Mouse (Mus musculus) skeletal muscle tissue, adult 2 months (tissue): ENCODE data around the gene Notch2.
"Not testable (repeated sequence)": the region's sequence is repeated elsewhere in the genome, so short reads cannot be mapped to it uniquely, and the experiment has no call there.

Source experiments
- DNase-seq: peaks from one replicate; pipeline ENCODE4 v3.0.0-alpha.2; 2012; ENCODE audit warnings: low read depth, low spot score

Notch2 gene

DNA sequence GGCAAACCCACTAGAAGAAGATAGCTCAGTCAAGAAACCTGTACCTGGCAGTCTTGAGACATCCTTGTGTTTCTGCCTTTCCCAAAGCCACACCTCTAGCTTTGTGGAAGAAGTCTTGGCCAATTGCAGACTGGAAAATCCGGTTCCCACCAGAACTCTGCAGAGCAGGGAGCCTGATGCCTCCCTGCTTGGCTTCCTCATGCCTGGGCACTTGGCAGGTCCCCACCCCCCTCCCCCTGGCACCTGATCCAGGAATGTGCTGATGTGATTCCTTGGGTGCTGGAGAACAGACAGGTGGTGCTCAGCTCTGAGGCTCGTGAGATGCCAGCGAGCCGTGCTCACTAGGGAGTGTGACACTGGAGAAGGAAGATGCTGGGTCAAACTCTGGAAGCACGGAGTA, 85.3 kb downstream of the Notch2 start:
- DNase-seq, result peak; percentile 34

- DNase-seq, result no peak
These were observed 86.0 kb downstream of the Notch2 start for GRCm38 (mm10) chr3:98099287-98099686.

- DNase-seq, result peak; percentile 30
These were observed 88.2 kb downstream of the Notch2 start for GRCm38 (mm10) chr3:98101541-98101940.

DNA sequence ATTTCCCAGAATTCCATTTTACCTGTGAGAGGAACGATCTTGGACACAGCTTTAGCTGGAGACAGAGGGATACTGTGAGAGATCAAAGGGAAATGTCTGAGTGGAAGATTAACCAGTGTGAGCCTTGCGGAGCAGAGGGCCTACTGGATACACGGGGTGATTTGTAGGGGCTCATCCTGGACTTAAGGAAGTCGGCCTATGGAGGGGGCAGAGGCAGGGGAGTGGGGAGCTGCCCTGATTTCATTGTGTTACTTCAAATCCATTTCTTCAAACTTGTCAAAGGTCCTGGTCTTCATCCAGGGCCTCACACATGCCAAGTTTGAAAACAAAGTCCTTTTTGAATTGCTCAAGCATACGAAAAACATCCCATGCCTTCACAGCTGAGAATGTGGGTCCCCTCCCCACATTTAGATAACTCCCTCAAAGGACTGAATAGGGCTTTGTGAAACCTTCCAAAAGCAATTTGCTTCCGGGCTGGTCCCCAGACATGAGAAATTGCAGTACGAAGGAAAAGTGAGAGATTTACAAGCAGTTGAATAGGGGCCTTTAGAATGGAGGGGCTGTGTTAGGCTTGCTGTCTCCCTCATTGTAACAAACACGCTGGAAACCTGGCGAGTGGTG, 91.6 kb downstream of the Notch2 start:
- DNase-seq, result no peak

GRCm38 (mm10) chr3:98105496-98105895, 92.2 kb downstream of the Notch2 start:
- no peak for DNase-seq

DNA sequence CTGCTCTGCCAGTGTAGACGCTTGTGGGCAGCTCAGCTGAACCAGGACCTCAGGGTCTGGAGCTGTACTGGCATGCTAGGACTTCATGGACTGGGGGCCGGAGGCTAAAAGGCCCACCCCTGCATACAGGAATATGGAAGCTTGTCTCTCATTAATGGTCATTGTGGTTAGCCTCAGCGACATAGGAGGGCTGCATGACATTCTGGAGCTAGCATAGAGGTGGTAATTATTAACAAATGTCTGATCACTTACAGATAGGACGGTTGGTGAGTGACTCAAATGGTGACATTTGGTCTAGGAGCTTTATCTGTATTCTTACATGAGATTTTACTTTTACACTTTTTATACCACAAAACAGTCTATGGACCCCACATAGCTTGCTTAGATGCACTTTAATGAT, 92.8 kb downstream of the Notch2 start:
- no peak for DNase-seq

- DNase-seq, result peak; percentile 65
These were observed 93.4 kb downstream of the Notch2 start for GRCm38 (mm10) chr3:98106590-98107313.

DNA sequence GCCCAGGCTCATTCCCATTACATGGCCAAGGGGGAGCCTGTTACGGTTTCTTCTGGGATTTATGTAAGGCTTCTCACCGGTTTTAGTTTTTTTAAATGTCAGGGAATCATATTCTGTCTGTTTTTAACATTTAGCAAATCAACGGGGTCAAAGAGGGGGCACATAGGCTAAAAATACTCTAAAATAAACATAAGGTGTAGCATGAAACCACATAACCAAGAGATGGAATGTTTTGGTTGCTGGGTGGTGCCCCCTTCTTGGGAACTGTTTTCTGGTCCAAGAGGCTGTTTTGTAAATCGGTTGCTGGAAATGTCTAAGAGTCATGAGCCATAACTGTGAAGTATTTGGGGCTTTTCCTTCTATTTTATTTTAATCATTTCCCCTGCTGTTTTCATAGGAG, 95.1 kb downstream of the Notch2 start:
- DNase-seq, result no peak

- no peak for DNase-seq
These were observed 95.5 kb downstream of the Notch2 start for GRCm38 (mm10) chr3:98108866-98109265.

- DNase-seq, result no peak
These were observed 97.3 kb downstream of the Notch2 start for GRCm38 (mm10) chr3:98110610-98111009.

GRCm38 (mm10) chr3:98118252-98118651, 104.9 kb downstream of the Notch2 start:
- DNase-seq, result no peak

- no peak for DNase-seq
These were observed 106.0 kb downstream of the Notch2 start for GRCm38 (mm10) chr3:98119338-98119737.

DNA sequence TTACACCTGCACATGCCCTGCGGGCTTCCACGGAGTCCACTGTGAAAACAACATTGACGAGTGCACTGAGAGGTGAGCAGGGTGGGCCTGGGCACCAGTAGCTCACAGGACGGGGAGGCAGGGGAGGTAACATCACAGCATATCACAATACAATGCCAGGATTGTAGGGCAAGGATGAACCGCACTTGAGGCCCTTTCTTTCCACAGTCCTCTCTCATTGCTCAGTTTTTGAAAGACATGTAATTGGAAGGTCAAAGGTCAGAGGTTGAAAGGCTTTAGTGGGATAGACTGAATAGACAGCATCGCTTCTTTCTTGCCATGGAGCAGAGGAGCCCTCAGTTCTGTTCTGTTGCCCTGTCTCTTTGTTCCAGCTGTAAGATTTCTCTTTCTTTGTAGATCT, 107.6 kb downstream of the Notch2 start:
- DNase-seq, result no peak

- DNase-seq, result no peak
These were observed 114.4 kb downstream of the Notch2 start for GRCm38 (mm10) chr3:98127775-98128174.

GRCm38 (mm10) chr3:98128716-98129115, 115.4 kb downstream of the Notch2 start:
- DNase-seq, result no peak

- DNase-seq, result not testable (repeated sequence)
These were observed 118.8 kb downstream of the Notch2 start for GRCm38 (mm10) chr3:98132140-98132539.

DNA sequence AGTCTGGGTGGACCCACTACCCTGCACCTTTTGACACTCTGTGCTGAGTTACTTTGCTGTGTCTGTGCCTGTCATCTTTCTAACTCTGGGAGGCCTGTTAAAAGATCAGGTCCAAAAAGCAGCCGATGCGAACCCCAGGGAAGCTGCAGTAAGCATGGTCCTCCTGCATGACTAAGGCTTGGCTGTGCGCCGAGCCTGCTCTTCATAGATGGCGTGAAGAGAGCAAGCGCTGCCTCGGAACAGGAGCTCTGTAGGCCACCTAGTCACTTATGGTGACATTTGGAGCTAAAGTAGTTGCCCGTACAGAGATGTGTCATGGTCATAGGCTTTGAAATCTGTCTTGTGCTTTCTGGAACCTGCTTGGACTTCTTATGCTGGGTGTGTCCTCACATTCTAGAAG, 119.3 kb downstream of the Notch2 start:
- no peak for DNase-seq

DNA sequence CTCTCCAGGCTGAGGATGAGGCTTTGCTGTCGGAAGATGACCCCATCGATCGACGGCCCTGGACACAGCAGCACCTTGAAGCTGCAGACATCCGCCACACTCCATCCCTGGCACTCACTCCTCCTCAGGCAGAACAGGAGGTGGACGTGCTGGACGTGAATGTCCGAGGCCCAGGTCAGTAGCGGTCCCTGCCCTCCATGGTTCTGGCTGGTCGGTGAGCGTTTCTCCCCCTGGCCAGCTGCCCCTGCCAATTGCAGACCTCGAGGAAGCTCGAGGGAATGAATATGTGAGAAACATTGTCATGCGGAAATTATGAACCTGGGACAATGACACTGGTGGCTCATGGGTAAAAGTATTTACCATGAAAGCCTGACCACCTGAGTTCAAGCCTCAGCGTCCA, 128.1 kb downstream of the Notch2 start:
- no peak for DNase-seq

DNA sequence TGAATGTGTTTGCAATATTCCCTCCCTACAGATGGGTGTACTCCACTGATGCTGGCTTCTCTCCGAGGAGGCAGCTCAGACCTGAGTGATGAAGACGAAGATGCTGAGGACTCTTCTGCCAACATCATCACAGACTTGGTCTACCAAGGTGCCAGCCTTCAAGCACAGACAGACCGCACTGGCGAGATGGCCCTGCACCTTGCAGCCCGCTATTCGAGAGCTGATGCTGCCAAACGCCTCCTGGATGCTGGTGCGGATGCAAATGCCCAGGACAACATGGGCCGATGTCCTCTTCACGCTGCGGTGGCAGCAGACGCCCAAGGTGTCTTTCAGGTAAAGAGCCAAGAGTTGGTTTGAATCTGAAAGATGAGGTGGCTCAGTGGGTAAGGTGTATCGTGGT, 129.5 kb downstream of the Notch2 start:
- DNase-seq, result no peak

- DNase-seq, result no peak
These were observed 131.9 kb downstream of the Notch2 start for GRCm38 (mm10) chr3:98145204-98145603.

GRCm38 (mm10) chr3:98146471-98147410, 133.4 kb downstream of the Notch2 start:
- no peak for DNase-seq

DNA sequence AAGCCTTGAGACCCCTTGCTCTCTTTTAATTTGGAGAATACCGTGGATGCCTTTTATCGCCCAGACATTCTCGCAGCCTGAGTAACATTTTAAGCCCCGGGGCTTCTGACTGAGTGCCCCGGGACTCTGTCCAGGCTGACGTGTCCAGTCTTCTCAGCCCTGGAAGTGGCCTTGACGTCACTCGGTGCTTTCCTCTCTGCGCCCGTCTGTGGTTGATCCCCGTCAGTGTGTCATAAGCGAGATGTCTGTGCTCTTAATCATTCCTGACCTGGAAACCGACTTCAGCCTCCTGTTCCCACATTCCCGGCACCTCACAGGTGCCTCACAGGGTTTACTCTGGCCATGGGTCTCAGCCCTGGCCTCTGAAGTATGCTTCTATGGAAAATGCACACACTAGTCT, 134.4 kb downstream of the Notch2 start:
- DNase-seq, result no peak
